ENCODE assay signal across 8 mouse cellular contexts in the genomic region with DNA sequence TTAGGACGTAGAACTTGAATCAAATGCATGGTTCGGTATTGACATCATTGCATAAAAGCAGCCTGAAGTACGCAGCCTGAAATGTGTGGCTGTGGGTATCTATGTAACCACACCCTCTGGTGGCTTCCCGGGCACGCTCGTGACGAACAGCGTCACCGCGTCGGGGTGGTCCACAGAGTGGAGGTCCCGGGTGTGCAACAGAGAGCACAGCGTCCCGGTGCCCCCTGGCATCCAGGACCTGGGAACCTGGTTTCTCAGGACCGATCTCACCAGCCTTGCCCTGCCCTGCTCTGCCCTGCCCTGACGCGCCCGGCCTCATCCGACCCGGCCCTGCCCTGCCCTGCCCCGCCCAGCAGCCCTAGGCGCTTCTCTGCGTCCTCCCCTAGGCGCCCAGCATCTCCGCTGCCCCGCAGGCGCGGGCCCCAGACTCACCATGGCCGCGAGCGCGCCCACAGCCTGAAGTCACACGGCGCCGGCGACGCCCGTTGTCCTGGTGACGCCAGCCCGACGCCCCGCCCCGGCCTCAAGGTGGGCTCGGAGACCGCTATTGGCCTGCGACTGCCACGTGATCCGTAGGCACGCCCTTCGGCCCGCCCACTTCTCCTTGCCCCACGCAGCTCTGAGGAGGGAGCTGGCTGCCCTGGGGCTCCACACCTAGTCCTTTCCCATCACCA. TPM values are rescaled to one million over a fixed set of nuclear protein-coding genes. Genes with fewer than 3 reads are reported as not detected.
DNase-seq lines count a peak whose midpoint lies in the region; ATAC-seq lines count a peak whose summit lies in the region.

No protein-coding gene starts in this region.

- no peaks in the 10 kb centered on the region for H3K36me3 ChIP-seq in heart, embryonic 15.5 days
- no peaks in the 10 kb centered on the region for H3K36me3 ChIP-seq in liver, embryonic 13.5 days
- H3K36me3 ChIP-seq in stomach, embryonic 14.5 days (ENCODE audit: control insufficient read depth, insufficient read depth, low read length) = no peaks in the 10 kb centered on the region

- H3K4me1 ChIP-seq in brown adipose tissue, adult 24 weeks (ENCODE audit: control insufficient read depth, insufficient read depth, insufficient read length, low read length) = no peaks in the 10 kb centered on the region
- peaks cover 15% of the 10 kb centered on the region for H3K4me1 ChIP-seq in heart, embryonic 15.5 days (replicated peaks)
- H3K4me1 ChIP-seq in liver, embryonic 13.5 days (replicated peaks) = peaks cover 17% of the 10 kb centered on the region
- no peaks in the 10 kb centered on the region for H3K4me1 ChIP-seq in stomach, embryonic 14.5 days (ENCODE audit: control insufficient read depth, insufficient read depth, low read length)

- under 1% methylated on average over 52 of the region's 52 CpGs for WGBS in heart, embryonic 15.5 days
- WGBS in liver, embryonic 13.5 days (ENCODE audit: insufficient replicate concordance) = 1% methylated on average over 52 of the region's 52 CpGs
- under 1% methylated on average over 52 of the region's 52 CpGs for WGBS in stomach, embryonic 14.5 days

- H3K9me3 ChIP-seq in heart, embryonic 15.5 days (replicated peaks) = no peaks in the 10 kb centered on the region
- no peaks in the 10 kb centered on the region for H3K9me3 ChIP-seq in liver, embryonic 13.5 days (replicated peaks)
- no peaks in the 10 kb centered on the region for H3K9me3 ChIP-seq in stomach, embryonic 14.5 days (ENCODE audit: control insufficient read depth, low read depth, low read length)

- peak overlapping the region; percentile 56 for H3K9ac ChIP-seq in heart, embryonic 15.5 days
- peak overlapping the region; percentile 56 for H3K9ac ChIP-seq in liver, embryonic 13.5 days
- peak overlapping the region; percentile 32; the same call in 1 of the 2 replicates for H3K9ac ChIP-seq in stomach, embryonic 14.5 days (replicated peaks; ENCODE audit: low read depth, low read length)

- peak; percentile 70 to 73 for DNase-seq in CD8-positive naive resting alpha-beta T cell, adult 2 months (ENCODE audit: low read depth in 2 of 2, low spot score in 2 of 2)
- DNase-seq in kidney, postnatal 14 days = peak; percentile 73
- peak; percentile 82 for DNase-seq in liver, embryonic 13.5 days
- peak; percentile 86 to 89 for DNase-seq in natural killer cell, adult 2 months (ENCODE audit: low spot score in 2 of 2)

- peak; percentile 87 for ATAC-seq in erythroid progenitor cell, adult 5-6 weeks (replicated peaks; ENCODE audit: low FRiP score, poor library complexity, severe bottlenecking)
- peak; percentile 84 for ATAC-seq in heart, embryonic 15.5 days (replicated peaks; ENCODE audit: insufficient number of reproducible peaks, insufficient read depth, low FRiP score, low read depth)
- ATAC-seq in liver, embryonic 13.5 days (ENCODE audit: low read depth) = peak; percentile 95
- peak; percentile 91 for ATAC-seq in stomach, embryonic 14.5 days (ENCODE audit: insufficient number of reproducible peaks, insufficient read depth, low FRiP score, low read depth)

- peak overlapping the region; percentile 70 for H3K4me3 ChIP-seq in brown adipose tissue, adult 24 weeks (ENCODE audit: insufficient read depth, low read depth, low read length)
- peak overlapping the region; percentile 77 for H3K4me3 ChIP-seq in heart, embryonic 15.5 days
- H3K4me3 ChIP-seq in liver, embryonic 13.5 days (replicated peaks) = peak overlapping the region; percentile 66
- H3K4me3 ChIP-seq in stomach, embryonic 14.5 days (ENCODE audit: low read depth, low read length) = peak overlapping the region; percentile 52

- H3K4me2 ChIP-seq in heart, embryonic 15.5 days = peak overlapping the region; percentile 94
- H3K4me2 ChIP-seq in liver, embryonic 13.5 days = peak overlapping the region; percentile 88
- peak overlapping the region; percentile 68 for H3K4me2 ChIP-seq in stomach, embryonic 14.5 days (replicated peaks; ENCODE audit: low read depth, low read length)

- no peak overlapping the region for H3K27ac ChIP-seq in brown adipose tissue, adult 24 weeks (replicated peaks; ENCODE audit: low read depth, low read length)
- no peak overlapping the region for H3K27ac ChIP-seq in heart, embryonic 15.5 days
- H3K27ac ChIP-seq in liver, embryonic 13.5 days = no peak overlapping the region
- no peak overlapping the region for H3K27ac ChIP-seq in stomach, embryonic 14.5 days (ENCODE audit: low read length)

- no peaks in the 10 kb centered on the region for H3K27me3 ChIP-seq in heart, embryonic 15.5 days
- H3K27me3 ChIP-seq in liver, embryonic 13.5 days = peaks cover 37% of the 10 kb centered on the region
- no peaks in the 10 kb centered on the region for H3K27me3 ChIP-seq in stomach, embryonic 14.5 days (ENCODE audit: control insufficient read depth, insufficient read depth, low read length)

RNA-seq across cellular contexts. Expression of gene Fbxl2, which starts 19.6 kb away (rescaled TPM):
- 1.2 and 2.3 TPM in 2 replicates for polyA plus RNA-seq in brown adipose tissue, adult 24 weeks (2012; ENCODE audit: insufficient read depth, insufficient read length, missing spikeins)
- 1.3 and 2.2 TPM in 2 replicates for total RNA-seq in erythroid progenitor cell, adult 5-6 weeks (2015; ENCODE audit: low replicate concordance)
- total RNA-seq in erythroid progenitor cell, adult 5-6 weeks (2017; ENCODE audit: low replicate concordance) = 3.0 TPM in 1 of 2 replicates, not detected in the other
- 1.7 and 1.9 TPM in 2 replicates for polyA plus RNA-seq in heart, embryonic 15.5 days (2015; fragmentation: Nextera tagmentation; extraction: Ambion mirVana)
- polyA plus RNA-seq in liver, embryonic 13.5 days (2015; fragmentation: Nextera tagmentation; extraction: Ambion mirVana) = 0.80 TPM in 2 replicates
- 4.4 TPM in 2 replicates for polyA plus RNA-seq in stomach, embryonic 14.5 days (2014; fragmentation: Nextera tagmentation; extraction: Ambion mirVana)

RNA-seq across cellular contexts. Expression of gene Susd5, which starts 30.5 kb away (rescaled TPM):
- 0.29 and 0.59 TPM in 2 replicates for polyA plus RNA-seq in brown adipose tissue, adult 24 weeks (2012; ENCODE audit: insufficient read depth, insufficient read length, missing spikeins)
- total RNA-seq in erythroid progenitor cell, adult 5-6 weeks (2015; ENCODE audit: low replicate concordance) = not detected in 2 replicates
- total RNA-seq in erythroid progenitor cell, adult 5-6 weeks (2017; ENCODE audit: low replicate concordance) = not detected in 2 replicates
- polyA plus RNA-seq in heart, embryonic 15.5 days (2015; fragmentation: Nextera tagmentation; extraction: Ambion mirVana) = 0.53 and 4.1 TPM in 2 replicates
- polyA plus RNA-seq in liver, embryonic 13.5 days (2015; fragmentation: Nextera tagmentation; extraction: Ambion mirVana) = 0.02 TPM in 1 of 2 replicates, not detected in the other
- polyA plus RNA-seq in stomach, embryonic 14.5 days (2014; fragmentation: Nextera tagmentation; extraction: Ambion mirVana) = 0.31 and 0.32 TPM in 2 replicates
